8 mouse cellular contexts compared by ENCODE assay signal in the genomic region with DNA sequence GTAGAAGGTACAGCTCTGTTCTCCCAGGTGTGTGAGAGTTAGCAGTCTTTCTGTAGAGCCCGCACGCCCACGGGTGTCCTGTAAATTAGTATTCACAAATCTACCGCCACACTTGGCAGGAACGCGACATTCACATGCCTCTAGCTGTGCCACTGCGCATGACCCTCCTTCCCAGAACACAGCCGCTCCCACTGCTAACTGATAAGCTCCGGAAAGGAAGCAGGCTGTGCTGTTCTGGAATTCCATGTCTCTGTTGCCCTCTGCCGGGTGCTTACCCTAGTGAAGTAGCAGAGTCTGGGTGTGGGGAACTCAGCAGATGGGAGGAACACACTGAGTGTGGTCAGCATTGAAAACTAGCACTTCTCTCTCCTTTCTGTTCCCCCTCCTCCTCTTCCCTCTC. TPM values are rescaled to one million over a fixed set of nuclear protein-coding genes. Genes with fewer than 3 reads are reported as not detected.
A peak's percentile ranks its signal among the peaks of the same experiment; 100 is the strongest.
DNase-seq lines count a peak whose midpoint lies in the region; ATAC-seq and TF ChIP-seq lines count a peak whose summit lies in the region.

No protein-coding gene starts in this region.

- peak; percentile 77 for DNase-seq in cerebellum, adult 11 months
- peak; percentile 89 for DNase-seq in forebrain, embryonic 14.5 days (ENCODE audit: low spot score)
- DNase-seq in heart, postnatal 0 days (ENCODE audit: low spot score): peak; percentile 98
- DNase-seq in kidney, postnatal 25 days: peak; percentile 89 to 93
- peak; percentile 51 for DNase-seq in naive thymus-derived CD4-positive, alpha-beta T cell, adult 2 months (ENCODE audit: low read depth)

- no peaks in the 10 kb centered on the region for H3K9me3 ChIP-seq in ES-Bruce4 (replicated peaks; ENCODE audit: control insufficient read depth, insufficient read depth, low read length, poor library complexity, severe bottlenecking)
- H3K9me3 ChIP-seq in forebrain, embryonic 14.5 days (replicated peaks; ENCODE audit: control insufficient read depth, low read length): no peaks in the 10 kb centered on the region
- no peaks in the 10 kb centered on the region for H3K9me3 ChIP-seq in heart, postnatal 0 days (replicated peaks; ENCODE audit: control insufficient read depth, low read length)
- no peaks in the 10 kb centered on the region for H3K9me3 ChIP-seq in liver, embryonic 12.5 days (replicated peaks)

- no peak for TF ChIP-seq POLR2A in ES-Bruce4 (IDR thresholded peaks at IDR 0.05; ENCODE audit: insufficient read depth, low read length)
- TF ChIP-seq POLR2A in testis, adult 2 months (IDR thresholded peaks at IDR 0.05; ENCODE audit: control insufficient read depth, low read depth, low read length): 0 out of 2 replicates have a peak, but pooled peaks have one; percentile 33

- H3K9ac ChIP-seq in ES-Bruce4 (ENCODE audit: low read depth, poor library complexity, severe bottlenecking): no peak overlapping the region
- 0 out of 2 replicates have a peak overlapping the region, but pooled peaks have one; percentile 25 for H3K9ac ChIP-seq in forebrain, embryonic 14.5 days (ENCODE audit: low read length)
- H3K9ac ChIP-seq in heart, postnatal 0 days (replicated peaks; ENCODE audit: low read depth, low read length): no peak overlapping the region
- no peak overlapping the region for H3K9ac ChIP-seq in liver, embryonic 12.5 days

- no peaks in the 10 kb centered on the region for H3K27me3 ChIP-seq in ES-Bruce4 (ENCODE audit: control insufficient read depth, insufficient read depth, low read length, poor library complexity, severe bottlenecking)
- H3K27me3 ChIP-seq in forebrain, embryonic 14.5 days (replicated peaks; ENCODE audit: control insufficient read depth, insufficient read depth, low read length): no peaks in the 10 kb centered on the region
- no peaks in the 10 kb centered on the region for H3K27me3 ChIP-seq in heart, postnatal 0 days (ENCODE audit: control insufficient read depth, insufficient read depth, low read length)
- H3K27me3 ChIP-seq in liver, embryonic 12.5 days (replicated peaks): no peaks in the 10 kb centered on the region
- no peaks in the 10 kb centered on the region for H3K27me3 ChIP-seq in testis, adult 2 months (ENCODE audit: control insufficient read depth, insufficient read depth, low read length)

- H3K27ac ChIP-seq in ES-Bruce4 (ENCODE audit: insufficient read depth, low read length): no peak overlapping the region
- no peak overlapping the region for H3K27ac ChIP-seq in forebrain, embryonic 14.5 days (ENCODE audit: low read depth, low read length)
- peak overlapping the region; percentile 52 for H3K27ac ChIP-seq in heart, postnatal 0 days (ENCODE audit: low read depth)
- H3K27ac ChIP-seq in liver, embryonic 12.5 days: no peak overlapping the region
- peak overlapping the region; percentile 68 for H3K27ac ChIP-seq in testis, adult 2 months (ENCODE audit: control insufficient read depth, insufficient read depth, low read depth, low read length)

- H3K4me1 ChIP-seq in ES-Bruce4 (ENCODE audit: control insufficient read depth, insufficient read depth, low read length): peaks cover 2% of the 10 kb centered on the region
- peaks cover 4% of the 10 kb centered on the region; the same call in 1 of the 2 replicates for H3K4me1 ChIP-seq in forebrain, embryonic 14.5 days (ENCODE audit: control insufficient read depth, insufficient read depth, low read length)
- peaks cover 16% of the 10 kb centered on the region; the same call in 1 of the 2 replicates for H3K4me1 ChIP-seq in heart, postnatal 0 days (ENCODE audit: control insufficient read depth, insufficient read depth)
- H3K4me1 ChIP-seq in liver, embryonic 12.5 days: peaks cover 9% of the 10 kb centered on the region; the same call in 1 of the 2 replicates
- H3K4me1 ChIP-seq in testis, adult 2 months (ENCODE audit: control insufficient read depth, insufficient read depth, low read length): no peaks in the 10 kb centered on the region; the same call in 1 of the 2 replicates

- H3K36me3 ChIP-seq in ES-Bruce4 (ENCODE audit: control insufficient read depth, insufficient read depth, low read length, poor library complexity, severe bottlenecking): no peaks in the 10 kb centered on the region
- no peaks in the 10 kb centered on the region for H3K36me3 ChIP-seq in forebrain, embryonic 14.5 days (ENCODE audit: control insufficient read depth, insufficient read depth, low read length)
- H3K36me3 ChIP-seq in heart, postnatal 0 days (replicated peaks; ENCODE audit: control insufficient read depth, insufficient read depth, low read length): no peaks in the 10 kb centered on the region
- no peaks in the 10 kb centered on the region for H3K36me3 ChIP-seq in liver, embryonic 12.5 days
- H3K36me3 ChIP-seq in testis, adult 2 months (ENCODE audit: control insufficient read depth, insufficient read depth, low read length): no peaks in the 10 kb centered on the region

- H3K4me3 ChIP-seq in ES-Bruce4 (ENCODE audit: low read depth, low read length): no peak overlapping the region
- H3K4me3 ChIP-seq in forebrain, embryonic 14.5 days (ENCODE audit: low read depth, low read length): no peak overlapping the region
- H3K4me3 ChIP-seq in heart, postnatal 0 days (ENCODE audit: low read depth, low read length): peak overlapping the region; percentile 16; the same call in 1 of the 2 replicates
- no peak overlapping the region for H3K4me3 ChIP-seq in liver, embryonic 12.5 days
- no peak overlapping the region for H3K4me3 ChIP-seq in testis, adult 2 months (ENCODE audit: control insufficient read depth, low read depth, low read length)

- ATAC-seq in forebrain, embryonic 14.5 days: peak; percentile 91
- ATAC-seq in heart, postnatal 0 days (ENCODE audit: insufficient read depth, low read depth): peak; percentile 97
- ATAC-seq in liver, embryonic 12.5 days: peak; percentile 69

- TF ChIP-seq CTCF in ES-Bruce4 (IDR thresholded peaks at IDR 0.05; ENCODE audit: low read depth, low read length): peak; percentile 26
- TF ChIP-seq CTCF in heart, postnatal 0 days (IDR thresholded peaks at IDR 0.05; ENCODE audit: low read depth): peak; percentile 70
- TF ChIP-seq CTCF in testis, adult 2 months (IDR thresholded peaks at IDR 0.05; ENCODE audit: control insufficient read depth, insufficient read depth, insufficient replicate concordance, low read depth, low read length): peak; percentile 38; the same call in 1 of the 2 replicates

- 9% methylated on average over 10 of the region's 10 CpGs for WGBS in forebrain, embryonic 14.5 days
- under 1% methylated on average over 10 of the region's 10 CpGs for WGBS in heart, postnatal 0 days
- 9% methylated on average over 10 of the region's 10 CpGs for WGBS in liver, embryonic 12.5 days (ENCODE audit: insufficient replicate concordance)

- no peak for TF ChIP-seq EP300 in ES-Bruce4 (IDR thresholded peaks at IDR 0.05; ENCODE audit: insufficient read depth, low read depth, low read length)
- TF ChIP-seq EP300 in heart, postnatal 0 days (IDR thresholded peaks at IDR 0.05; ENCODE audit: low read depth): peak; percentile 88

- peak overlapping the region; percentile 33 for H3K4me2 ChIP-seq in forebrain, embryonic 14.5 days (ENCODE audit: low read length)
- H3K4me2 ChIP-seq in heart, postnatal 0 days (ENCODE audit: low read depth, low read length): peak overlapping the region; percentile 52
- peak overlapping the region; percentile 33 for H3K4me2 ChIP-seq in liver, embryonic 12.5 days

RNA-seq across cellular contexts. Expression of a gene that starts 2.1 kb away (rescaled TPM):
- 1.5 and 2.4 TPM in 2 replicates for polyA plus RNA-seq in ES-Bruce4 (2011; ENCODE audit: insufficient read depth, insufficient read length, low read depth, missing spikeins)
- polyA plus RNA-seq in forebrain, embryonic 14.5 days (2014; fragmentation: Nextera tagmentation; extraction: Ambion mirVana): 0.11 and 0.49 TPM in 2 replicates
- not detected in 2 replicates for total RNA-seq in heart, postnatal 0 days (2014; rRNA removed; ENCODE audit: low replicate concordance)
- 0.14 and 0.21 TPM in 2 replicates for polyA plus RNA-seq in heart, postnatal 0 days (2015; fragmentation: Nextera tagmentation; extraction: Ambion mirVana)
- not detected in 2 replicates for polyA plus RNA-seq in liver, embryonic 12.5 days (2016; fragmentation: Nextera tagmentation; extraction: Ambion mirVana)
- polyA plus RNA-seq in testis, adult 2 months (2012; rRNA removed): 1.9 and 2.1 TPM in 2 replicates

Comparison
In these comparisons a context has a peak if more than half of its experiments do, and no peak if none do; other contexts are left out.
1. H3K27ac ChIP-seq: peak in heart, postnatal 0 days (single experiment) and testis, adult 2 months (single experiment); none in ES-Bruce4 (single experiment), forebrain, embryonic 14.5 days (single experiment) and liver, embryonic 12.5 days (single experiment).
2. Peak in every context shown above with its lines, with median percentiles within 50 percentile points of each other: CTCF ChIP-seq, DNase-seq, ATAC-seq and H3K4me2 ChIP-seq.